Mouse (Mus musculus) thymus, postnatal 25 days (tissue): Measurements from ENCODE around the gene Gpm6b.

Experiments
- DNase-seq: peaks from one replicate; pipeline ENCODE4 v3.0.0; 2022

The Gpm6b gene

DNA sequence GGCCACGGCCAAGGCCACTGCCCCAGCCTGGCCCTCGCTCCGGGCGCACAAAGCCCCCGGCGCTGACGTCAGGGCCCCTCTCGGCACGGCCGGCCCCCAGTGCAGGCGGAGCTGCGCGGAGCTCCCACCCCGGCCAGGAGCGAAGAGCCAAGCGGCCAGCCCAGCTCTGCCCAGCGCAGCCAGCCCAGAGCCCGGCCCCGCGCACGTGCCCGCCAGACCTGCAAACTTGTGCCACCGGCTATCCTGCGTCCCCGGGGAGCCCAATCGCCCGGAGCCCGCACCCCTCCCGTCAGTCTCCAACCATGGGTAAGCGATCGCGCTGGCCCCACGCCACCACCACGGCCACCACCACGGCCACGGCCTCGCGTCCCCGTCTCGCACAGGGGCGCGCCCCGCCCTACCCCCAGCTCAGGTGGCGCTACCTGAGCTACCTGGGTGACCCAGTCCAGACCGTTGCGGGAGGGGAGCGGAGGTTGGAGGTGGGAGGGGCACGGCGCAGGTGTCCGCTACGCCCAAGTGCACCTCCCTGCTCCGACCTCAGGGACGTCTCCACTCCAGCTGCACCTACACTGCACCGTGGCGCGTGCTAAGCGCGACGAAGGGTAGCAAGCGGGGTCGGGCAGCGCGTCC lies at the start of gene Gpm6b:
Gene Gpm6b, plus strand, starts transcription at position 81 of the 630 bp plus-strand sequence.
- DNase-seq: no peak

DNA sequence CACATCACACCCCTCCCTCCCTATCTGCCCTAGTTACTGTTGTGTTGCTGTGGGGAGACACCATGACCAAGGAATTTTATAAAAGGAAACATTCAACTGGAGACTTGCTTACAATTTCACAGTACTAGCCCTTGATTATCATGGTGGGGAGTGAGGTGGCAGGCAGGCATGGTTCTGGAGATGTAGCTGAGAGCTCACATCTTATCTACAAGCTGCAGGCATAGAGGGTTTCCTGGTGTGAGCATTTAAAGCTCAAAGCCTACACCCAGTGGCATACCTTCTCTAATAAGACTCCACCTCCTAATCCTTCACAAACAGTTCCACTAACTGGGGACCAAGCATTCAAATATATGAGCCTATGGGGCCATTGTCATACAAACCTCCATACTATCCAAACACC lies 42.4 kb upstream of the Gpm6b start:
- no peak for DNase-seq

DNA sequence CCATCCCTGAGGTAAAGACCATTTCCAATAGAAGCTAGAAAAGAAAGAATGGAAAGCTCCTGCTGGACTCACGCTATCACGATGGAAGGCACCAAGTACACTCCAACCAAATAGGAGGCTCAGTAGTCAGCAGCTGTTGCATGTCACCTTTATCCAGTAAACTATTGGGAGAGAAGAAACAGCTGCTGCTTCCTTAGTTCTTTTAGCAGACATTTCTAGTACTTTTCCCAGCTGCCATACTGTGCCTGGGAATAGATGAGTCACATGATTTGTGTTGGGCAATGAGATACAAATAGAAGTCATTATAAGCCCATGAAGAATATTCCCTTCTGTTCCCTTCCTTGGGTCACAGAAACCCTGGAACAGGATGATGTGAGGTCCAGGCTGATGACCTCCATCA lies 40.4 kb upstream of the Gpm6b start:
- no peak for DNase-seq

DNA sequence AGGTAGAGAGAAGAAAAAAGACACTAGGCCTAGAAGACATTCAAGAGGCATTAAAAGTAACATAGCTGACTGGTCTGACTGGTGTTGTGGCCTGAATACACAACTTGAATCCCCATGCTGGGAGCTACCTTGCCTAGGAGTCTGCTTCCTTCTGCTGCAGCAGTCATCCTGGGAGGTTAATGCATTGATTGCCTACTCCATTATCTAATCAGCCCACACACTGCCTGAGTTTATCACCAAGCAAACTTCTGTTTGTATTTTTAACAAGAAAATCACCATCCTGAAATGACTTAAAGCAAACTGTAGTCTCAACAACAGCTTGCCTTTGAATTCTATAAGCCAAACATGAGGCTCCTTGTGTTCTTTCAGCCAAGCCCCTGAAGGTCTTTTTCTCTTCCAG lies 38.9 kb upstream of the Gpm6b start:
- DNase-seq: no peak

DNA sequence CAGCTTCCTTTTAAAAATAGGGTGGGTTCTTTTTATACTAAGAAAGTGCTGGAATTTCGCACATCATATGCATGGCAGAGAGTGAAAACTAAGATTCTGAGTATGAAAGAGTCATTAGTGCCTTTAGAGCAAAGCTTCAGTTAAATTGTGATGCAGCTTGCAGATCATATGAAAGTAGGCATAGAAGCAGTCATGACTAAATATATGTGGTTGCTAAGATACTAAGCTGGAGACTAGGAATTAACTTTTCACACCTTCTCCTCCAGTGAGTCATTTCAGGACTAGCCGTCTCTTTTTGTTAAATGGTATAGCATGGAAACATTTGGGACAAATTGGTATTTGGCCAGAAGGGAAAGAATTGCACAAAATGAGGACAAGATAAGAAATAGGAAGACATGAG lies 24.1 kb upstream of the Gpm6b start:
- DNase-seq: no peak

DNA sequence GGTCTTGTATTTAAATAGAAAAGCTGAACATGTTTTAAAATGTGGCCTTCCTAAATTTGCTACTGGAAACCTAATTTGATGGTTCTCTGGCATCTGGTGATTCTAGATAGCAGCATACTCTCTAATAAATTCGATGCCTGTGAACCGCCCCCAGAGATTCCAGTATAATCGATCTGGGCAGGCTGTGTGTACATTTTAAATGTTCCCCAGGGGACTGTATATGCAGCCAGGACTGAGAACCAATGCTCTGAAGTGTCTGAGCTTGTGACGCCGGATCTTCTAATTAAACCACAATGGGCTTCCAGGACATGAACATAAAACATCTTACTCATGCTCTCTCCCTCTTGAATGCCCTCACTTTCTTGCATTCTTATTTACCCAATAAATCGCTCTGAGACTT lies 22.5 kb upstream of the Gpm6b start:
- DNase-seq: no peak

DNA sequence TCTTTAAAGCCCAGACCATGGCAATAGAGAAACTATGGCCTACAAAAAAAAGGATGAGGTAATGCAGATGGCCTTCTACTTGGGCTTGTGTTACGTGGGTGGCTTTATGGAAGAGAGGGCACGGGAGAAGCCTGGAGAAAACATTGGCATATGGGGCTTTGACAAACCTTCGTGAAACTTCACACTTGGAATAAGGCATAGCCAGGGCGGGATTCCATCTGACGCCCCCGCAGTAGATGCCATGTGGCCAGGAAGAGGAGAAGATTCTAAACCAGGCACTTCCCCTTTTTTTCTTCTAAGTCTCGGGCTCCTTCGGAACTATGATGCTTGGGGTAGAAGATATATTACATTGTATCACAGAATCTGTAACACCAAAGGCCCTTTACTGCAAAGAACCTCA lies 22.0 kb upstream of the Gpm6b start:
- DNase-seq: no peak

DNA sequence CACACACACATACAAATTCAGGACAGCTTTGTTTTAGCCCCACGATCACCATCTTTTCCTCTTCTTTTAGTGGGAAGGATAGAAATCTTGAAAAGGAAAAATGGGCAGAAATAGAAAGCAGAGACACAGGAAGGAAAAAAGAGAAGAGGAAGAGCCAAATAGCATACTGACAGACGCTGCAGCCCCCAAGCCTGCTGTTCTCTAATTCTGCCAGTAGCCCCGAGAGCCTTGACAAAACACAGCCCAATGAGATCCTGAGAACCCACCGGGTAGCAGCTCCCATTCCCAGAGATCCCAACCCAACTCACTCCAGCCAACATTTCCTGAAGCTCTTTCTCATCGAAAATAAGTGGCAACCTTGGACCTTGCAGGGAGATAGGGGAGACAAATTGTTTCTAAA lies 19.4 kb upstream of the Gpm6b start:
- no peak for DNase-seq

DNA sequence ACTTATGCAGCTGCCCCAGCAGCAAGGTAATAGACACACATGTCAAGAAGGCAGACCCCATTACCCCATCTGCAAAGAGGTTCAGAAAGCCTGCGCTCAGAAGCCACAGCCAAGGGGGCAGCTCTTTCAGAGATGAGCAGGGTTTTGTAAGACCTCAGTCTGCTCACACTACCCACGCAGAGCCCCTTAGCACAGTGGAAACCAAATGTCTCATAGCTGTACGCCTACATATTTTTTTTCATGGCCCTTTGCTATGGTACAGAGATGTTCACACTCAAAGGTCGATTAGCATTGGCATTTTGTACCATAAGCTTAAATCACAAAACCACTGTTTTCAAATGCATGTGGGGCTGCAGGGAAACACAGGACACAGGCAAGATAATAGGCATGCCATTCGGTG lies 11.9 kb upstream of the Gpm6b start:
- no peak for DNase-seq

DNA sequence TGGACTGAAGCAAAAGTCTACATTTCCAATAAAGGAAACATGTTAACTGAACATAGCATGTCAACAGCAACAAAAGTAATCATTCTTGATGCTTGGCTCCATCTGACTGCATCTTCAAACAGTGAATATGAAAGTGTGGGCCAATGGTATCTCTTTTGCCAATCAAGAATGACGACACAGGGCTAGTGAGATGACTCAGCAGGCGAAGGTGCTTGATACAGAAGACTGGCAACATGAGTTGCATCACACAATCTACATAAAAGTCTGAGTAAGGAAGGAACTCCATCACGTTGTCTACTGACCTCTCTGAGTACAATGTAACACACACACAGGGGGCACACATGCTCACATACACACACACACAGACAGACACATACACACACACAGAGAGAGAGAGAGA lies 9.0 kb upstream of the Gpm6b start:
- no peak for DNase-seq

DNA sequence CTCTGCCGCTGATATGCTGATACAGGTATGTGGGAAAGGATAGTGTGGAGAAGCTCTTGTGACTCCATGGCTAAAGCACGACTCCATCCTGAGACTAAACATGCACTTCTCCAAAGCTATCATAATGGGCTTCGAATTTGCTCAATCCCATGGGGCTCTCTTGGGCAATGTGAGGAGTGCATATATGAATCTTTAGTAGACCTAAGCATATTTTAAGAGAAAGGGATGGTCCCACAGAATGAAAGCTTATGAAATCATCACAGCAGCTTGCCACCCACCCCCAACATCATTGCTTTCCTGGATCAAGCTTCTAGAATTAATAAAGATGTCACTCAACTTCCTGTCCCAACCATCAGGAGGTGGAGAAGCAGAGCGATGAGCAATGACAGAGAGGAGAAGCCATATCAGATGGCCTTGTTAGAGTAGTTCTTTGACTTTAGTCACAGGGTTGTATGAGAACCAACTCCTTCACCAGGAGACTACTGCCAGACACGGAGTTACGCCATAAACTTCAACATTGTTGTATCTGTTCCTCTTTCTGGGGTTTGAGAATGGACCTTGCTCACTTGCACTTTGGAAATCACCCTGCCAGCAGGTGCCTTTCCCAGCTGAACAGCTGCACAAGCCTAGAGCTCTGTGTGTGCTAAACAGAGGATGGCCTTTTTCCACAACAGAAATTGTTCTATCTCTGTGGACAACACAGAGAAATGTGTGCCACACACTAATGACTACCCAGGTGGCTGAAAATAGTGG lies 8.0 kb upstream of the Gpm6b start:
- no peak for DNase-seq

DNA sequence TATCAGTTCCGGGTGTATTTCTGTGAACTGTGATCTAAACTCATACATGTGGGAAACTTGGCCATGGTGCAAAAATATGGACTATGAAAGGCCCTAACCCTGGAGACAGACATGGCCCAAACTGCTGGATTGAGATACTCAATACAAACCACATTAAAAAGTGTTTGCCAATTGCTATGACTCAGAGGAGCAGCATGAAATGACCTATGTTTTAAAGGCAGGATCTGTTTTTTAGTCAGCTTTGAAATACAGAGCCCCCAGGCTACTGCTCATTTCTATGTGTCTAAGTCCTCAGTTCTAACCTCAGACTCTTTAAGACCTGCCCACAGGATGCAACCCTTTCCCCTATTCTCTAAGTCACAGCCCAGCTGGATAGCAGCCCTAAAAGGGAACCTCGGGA lies 2.6 kb upstream of the Gpm6b start:
- no peak for DNase-seq

DNA sequence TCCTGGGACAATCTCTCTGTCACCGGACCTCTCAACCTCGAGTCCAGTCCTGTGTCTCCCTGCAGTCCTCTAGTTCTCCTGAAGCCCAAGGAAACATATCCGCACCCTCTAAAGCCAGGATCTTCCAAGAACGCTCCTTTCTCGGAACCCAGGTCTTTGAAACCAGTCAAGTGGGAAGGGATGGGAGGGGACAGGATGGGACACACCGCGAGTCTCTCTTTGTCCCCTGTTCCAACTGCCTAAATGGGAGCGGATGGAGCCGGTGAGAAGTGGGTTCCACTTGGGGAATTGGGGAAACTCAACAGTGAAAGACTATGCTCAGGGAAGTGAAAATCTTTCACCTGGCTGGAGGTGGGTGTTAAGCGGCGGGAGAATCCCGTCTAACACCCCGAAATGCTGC lies 809 bp downstream of the Gpm6b start:
- no peak for DNase-seq

DNA sequence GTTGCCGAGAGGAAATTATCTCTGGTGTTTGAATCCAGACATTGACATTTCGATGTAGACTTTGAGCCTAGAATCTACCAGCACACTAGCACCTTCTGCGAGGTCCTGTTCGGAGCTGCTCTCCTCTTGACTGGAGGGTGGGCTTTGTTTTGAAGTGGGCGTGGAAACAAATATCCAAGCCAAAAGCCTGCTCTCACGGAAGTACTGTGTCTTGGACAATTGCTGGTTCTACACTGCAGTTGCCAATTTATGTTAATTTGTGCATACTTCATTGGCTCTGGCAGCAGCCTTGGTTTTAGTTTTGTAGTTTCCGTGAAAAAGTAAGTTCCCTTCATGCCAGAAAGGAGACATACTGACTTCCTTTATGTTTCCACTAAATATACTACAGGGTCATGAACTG lies 2.0 kb downstream of the Gpm6b start:
- DNase-seq: no peak

DNA sequence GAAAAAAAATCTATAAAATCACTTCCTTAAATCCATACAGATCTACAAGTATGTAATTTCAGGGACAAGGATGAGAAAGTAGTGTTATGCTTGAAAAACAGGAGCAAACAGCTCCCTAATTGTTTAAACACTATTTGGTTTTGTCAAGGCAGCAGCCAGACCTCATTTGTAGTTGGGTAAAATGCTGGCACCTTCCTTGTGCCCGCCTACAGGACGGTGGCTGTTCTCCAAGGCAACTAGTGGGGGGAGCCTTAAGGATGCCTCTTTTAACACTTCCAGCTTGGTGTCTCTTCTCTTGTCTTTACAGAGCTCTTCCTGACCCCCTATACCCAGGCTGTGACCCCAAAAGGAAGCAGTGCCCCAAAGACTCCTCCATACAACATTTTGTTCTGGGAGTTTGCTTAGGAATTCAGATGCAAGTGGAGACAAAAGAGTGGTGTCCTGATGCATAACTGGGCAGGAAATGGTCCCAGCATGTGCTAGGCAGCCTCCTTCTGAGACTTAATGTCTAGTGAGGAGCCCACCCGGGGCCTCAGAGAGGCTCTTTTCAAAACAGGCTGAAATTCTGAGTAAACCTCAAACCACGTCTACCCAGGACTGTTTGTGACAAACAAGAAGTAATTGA lies 4.7 kb downstream of the Gpm6b start:
- no peak for DNase-seq

DNA sequence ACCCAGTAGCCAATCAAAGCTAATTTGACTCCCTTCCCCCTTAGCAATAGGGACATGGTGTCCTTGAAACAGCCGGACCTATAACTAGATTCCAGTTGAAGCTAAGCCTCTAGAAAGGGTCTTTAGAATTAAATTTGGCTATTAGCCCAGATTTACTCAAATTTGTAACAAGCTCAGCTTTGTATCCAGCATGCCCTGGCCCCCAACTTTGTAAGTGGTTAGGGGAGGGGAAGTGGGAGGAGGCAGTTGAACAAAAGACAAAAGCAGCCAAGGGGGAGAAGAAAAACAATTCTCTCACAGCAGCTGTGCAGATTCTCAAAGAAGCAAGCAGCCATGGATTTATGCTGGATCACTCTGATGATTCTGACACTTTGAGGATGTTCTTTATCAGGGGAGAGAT lies 32.8 kb downstream of the Gpm6b start:
- DNase-seq: peak; percentile 1

DNA sequence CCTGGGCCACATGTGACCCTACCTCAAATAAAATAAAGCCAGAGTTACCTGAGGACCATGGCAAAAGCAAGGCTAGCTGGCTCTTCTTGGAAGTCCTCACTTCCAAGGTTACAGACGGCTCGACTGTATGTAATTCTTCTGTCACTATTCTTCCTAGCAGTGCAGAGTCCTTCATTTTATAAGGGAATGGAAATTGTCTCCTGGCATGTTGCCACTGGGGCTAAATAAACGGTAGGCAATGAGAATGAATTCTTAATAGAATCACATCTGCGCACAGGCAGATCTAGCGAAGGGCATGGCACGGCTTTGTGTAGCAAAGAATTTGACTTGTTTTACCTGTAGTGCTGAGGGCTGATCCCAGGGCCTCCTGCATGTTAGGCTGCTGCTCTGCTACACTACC lies 33.9 kb downstream of the Gpm6b start:
- DNase-seq: no peak

DNA sequence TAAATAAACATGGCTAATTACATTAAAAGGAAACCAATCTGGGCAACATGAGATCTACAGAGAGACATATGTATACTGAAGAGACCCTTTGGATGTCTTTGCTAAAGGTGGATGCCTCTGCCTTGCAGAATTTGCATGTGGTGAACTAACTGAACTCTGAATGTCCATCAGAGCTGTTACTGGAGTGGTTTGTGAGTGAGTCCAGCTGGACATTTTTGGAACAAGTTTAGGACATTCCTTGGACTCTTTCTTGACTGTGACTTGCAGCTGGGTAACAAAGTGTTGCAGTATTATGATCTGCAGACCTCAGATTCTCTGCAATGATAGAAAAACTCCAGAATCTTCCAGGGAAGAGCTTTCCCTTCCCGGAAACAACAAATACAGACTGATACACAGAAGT lies 41.1 kb downstream of the Gpm6b start:
- no peak for DNase-seq

DNA sequence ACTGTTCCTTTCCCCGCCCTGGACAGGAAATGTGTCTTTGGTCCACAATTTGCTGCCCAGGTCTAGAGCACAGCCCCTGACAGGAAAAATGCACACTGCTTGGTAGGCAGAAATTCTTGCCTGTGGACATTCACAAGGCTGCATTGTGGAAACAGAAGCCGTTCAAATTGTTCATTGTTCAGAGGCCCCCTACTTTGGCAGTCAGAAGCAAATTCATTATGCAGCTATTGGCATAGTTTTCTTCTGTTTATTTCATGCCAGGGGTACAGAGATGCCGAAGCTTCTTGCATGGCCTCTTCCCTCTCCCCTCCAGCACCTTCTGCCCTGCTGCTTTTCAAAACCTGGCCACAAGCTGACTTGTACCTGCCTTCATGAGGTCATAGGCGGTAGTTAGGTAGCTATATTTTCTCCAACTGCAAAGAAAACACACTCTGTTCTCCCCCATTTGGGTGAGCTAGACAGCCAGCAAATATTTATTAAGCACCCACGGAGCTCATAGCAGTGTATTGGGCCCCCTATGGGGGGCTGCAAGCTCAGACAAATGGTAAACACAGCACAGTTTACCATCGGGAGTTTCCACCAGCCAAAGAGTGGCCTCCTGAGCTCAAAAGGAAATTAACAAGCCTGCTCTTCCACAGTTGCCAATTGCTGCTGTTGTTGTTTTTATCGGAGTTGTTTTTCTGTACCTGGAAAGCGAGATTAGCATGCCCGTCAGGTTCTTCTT lies 48.2 kb downstream of the Gpm6b start:
- no peak for DNase-seq

DNA sequence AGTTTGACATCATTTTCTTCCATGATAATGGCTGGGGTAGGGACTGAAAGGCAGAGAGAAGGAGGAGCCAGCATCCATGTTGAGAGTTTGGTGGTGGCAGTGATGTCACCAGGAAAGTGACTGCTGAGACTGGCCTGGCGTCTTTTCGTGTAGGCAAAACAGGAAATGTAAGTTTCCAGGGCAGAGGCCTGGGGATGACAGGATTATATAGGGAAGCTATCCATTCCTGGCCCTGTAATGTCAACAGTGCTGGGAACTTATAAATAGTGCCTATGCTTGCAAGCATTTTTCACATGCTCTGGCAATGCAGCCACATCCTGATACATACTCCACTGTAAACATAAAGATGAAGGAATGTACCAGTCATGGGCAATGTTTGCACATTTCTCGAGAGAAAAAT lies 52.6 kb downstream of the Gpm6b start:
- DNase-seq: no peak

DNA sequence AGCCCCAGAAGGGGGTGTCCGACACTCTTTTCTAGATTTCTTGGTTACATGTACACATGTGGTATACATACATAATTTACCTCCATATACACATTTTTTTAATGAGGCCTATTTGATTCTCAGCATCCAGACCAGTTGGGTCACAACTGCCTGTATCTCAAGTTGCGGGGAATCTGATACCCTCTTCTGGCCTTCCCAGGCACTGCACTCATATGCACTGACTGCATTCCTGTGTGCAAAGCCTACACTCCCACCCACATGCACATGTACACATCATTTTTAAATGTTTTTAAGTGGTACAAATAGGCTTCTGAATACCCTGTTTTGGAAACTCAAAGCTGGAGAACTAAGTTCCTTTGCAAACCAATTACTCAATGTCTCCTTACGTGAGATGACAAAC lies 54.8 kb downstream of the Gpm6b start:
- peak; percentile 3 for DNase-seq

DNA sequence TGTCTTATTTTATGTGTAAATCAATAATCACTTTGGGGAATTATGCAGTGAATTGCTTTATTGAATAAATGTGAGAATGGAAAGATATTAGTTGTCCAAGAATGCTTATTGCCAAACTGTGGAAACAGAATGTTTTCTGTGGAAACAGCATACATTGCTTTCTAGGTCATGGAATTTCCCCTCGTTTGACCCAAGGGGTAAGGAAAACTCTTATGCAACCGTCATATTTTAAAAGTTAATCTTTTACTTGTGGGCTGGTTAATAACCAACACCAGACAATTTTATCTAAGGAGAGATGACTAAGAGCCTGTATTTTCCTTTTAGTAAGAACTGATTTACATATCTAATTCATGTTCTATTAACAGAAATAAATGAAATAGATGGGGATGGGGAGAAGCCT lies 64.1 kb downstream of the Gpm6b start:
- no peak for DNase-seq

DNA sequence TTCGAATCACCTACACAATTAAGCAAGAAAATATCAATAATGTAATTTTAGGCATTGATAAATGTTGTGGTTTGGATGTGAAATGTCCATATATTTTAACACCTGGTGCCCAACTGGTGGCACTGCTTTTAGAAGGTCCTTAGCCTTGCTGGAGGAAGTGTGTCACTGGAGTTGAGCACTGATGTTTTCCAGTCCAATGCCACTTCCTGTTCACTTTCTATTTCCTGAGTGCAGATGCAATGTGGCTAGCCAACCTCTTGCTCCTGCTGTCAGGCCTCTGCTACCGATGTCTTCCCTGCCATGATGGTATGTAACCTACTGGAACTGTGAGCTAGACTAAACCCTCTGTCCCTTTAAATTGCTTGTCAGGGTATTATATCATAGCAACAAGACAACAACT lies 65.6 kb downstream of the Gpm6b start:
- no peak for DNase-seq
